Mouse (Mus musculus): ENCODE results near the gene Adam22.
"Not testable (repeated sequence)": the region's sequence is repeated elsewhere in the genome, so short reads cannot be mapped to it uniquely, and the experiment has no call there.

Adam22 gene

DNA sequence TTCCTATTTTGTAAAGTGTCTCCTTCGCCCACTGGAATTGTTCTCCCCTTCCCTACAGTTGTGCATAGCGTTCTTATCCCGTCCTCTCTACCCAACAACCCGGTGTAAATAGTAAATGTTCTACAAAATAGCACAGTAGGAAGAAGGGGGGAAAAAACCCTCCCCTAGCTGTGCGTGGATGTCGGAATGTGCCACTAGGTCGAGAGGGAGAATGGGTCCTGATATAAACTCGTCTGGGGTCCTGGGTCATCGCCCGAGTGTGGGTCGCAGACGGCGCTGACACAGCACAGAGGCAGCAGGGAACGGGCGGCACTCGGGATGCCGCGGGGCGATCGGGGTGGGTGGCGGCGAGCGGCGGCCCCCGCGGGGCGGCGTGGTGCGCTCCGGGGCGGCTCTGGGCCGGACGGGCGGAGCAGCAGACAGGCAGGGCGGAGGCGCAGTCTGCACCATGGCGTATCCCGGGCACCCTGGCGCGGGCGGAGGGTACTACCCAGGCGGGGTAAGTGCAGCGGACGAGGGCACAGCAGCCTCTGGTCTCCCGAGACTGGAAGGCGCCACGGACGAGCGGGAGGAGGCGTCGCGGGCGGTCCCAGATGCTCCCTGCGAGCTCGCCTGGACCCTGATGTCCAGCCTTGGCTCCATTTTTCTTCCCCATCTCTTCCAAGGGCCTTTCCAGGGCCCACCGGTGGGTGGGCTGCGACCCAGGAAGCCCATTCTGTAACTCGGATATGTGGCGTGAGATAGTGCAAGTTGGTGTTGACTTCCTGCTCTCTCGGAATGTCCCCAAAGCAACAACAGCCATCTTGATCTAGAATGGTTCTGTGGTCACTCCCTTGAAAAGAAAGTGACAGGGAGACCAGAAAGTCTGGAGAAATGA, 311.6 kb downstream of the Adam22 start:
- DNase-seq (ENCODE audit: low spot score) = peak; percentile 65

GRCm38 (mm10) chr5:8055721-8056129, 312.2 kb downstream of the Adam22 start:
- DNase-seq (ENCODE audit: low spot score) = no peak

GRCm38 (mm10) chr5:8053827-8054226, 314.1 kb downstream of the Adam22 start:
- DNase-seq (ENCODE audit: low spot score) = no peak

GRCm38 (mm10) chr5:8045855-8046254, 322.1 kb downstream of the Adam22 start, which contains the start of gene Sri:
Sri (plus strand) TSS chr5:8046078.
- no peak for DNase-seq (ENCODE audit: low spot score)

DNA sequence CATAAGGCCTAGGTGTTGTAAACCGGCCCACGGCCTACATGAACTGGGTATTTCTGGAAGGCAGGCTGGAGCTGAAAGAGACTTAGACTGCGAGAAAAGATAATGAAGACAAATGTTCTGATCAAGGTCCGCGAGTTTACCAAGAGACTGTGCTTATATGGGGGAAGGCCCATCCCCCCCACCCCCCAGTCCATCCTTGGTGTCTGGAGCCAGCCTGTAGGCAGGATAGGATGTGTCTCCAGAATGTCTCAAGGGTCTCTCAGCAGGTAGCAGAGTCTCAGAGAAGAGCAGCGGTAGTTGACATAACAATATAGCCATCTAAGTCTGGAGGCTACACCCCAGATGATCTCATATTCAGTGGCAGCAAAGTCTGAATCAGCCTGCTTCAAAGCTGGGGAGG, 333.4 kb downstream of the Adam22 start:
- DNase-seq (ENCODE audit: low spot score) = not testable (repeated sequence)

Measured in embryo, embryonic 10.5 days (tissue).